Mouse (Mus musculus) limb, embryonic 13.5 days (tissue): ENCODE measurements at regions not wholly inside any gene's neighbourhood (a gene's known extent, or its start where the extent isn't known, plus 50 kb on each side); places are given as distances from the start of the nearest gene placed in this dataset.
A peak's percentile ranks its signal among the peaks of the same experiment; 100 is the strongest.

Experiments used
- ATAC-seq: fragments of 200-750 bp; cut with Nextera tagmentation; 2 replicates; pipeline ENCODE4 v1.8.0; 2017; ENCODE audit warnings: low read depth, moderate number of reproducible peaks, moderate TSS enrichment; ENCODE audit not compliant: low FRiP score
- H3K27ac ChIP-seq: fragments of 300-500 bp; sonication (generic); 2 replicates; pipeline ENCODE4 v1.5.1; 2015; ENCODE audit warnings: inconsistent platforms, mild to moderate bottlenecking, moderate library complexity
- H3K27me3 ChIP-seq: fragments of 300-500 bp; sonication (generic); 2 replicates; pipeline ENCODE4 v1.6.1; 2015; ENCODE audit warnings: mild to moderate bottlenecking, inconsistent platforms
- H3K36me3 ChIP-seq: fragments of 300-500 bp; sonication (generic); 2 replicates; pipeline ENCODE4 v1.6.1; 2015; ENCODE audit warnings: inconsistent platforms, mild to moderate bottlenecking, moderate library complexity
- H3K4me1 ChIP-seq: fragments of 300-500 bp; sonication (generic); 2 replicates; pipeline ENCODE4 v1.6.1; 2015; ENCODE audit warnings: inconsistent platforms
- H3K4me2 ChIP-seq: fragments of 300-500 bp; sonication (generic); replicated peaks from 2 replicates; pipeline ENCODE4 v1.6.1; 2015; ENCODE audit warnings: inconsistent platforms, mild to moderate bottlenecking, moderate library complexity
- H3K4me3 ChIP-seq: fragments of 300-500 bp; sonication (generic); 2 replicates; pipeline ENCODE4 v1.5.1; 2015; ENCODE audit warnings: moderate library complexity, mild to moderate bottlenecking, inconsistent platforms
- H3K9ac ChIP-seq: fragments of 300-500 bp; sonication (generic); 2 replicates; pipeline ENCODE4 v1.6.1; 2015; ENCODE audit warnings: mild to moderate bottlenecking, inconsistent platforms
- H3K9me3 ChIP-seq: fragments of 300-500 bp; sonication (generic); 2 replicates; pipeline ENCODE4 v1.6.1; 2016; ENCODE audit warnings: inconsistent platforms
- WGBS: fragments of 180-500 bp; shearing (Covaris S2); methylation state at CpG from one replicate; pipeline ENCODE4 v1.1.7; 2015; 5-methylcytosine and 5-hydroxymethylcytosine counted together

- H3K36me3 ChIP-seq: no peaks in the 10 kb centered on the region
- H3K27ac ChIP-seq: peak overlapping the region; percentile 58; the same call in 1 of the 2 replicates
- no peaks in the 10 kb centered on the region for H3K9me3 ChIP-seq
- WGBS: 43% methylated on average over 12 of the region's 12 CpGs
- H3K9ac ChIP-seq: no peak overlapping the region
- no peak overlapping the region for H3K4me3 ChIP-seq
- peaks cover 28% of the 10 kb centered on the region for H3K4me1 ChIP-seq
- no peak overlapping the region for H3K4me2 ChIP-seq
- ATAC-seq: peak; percentile 67; the same call in 1 of the 2 replicates
- H3K27me3 ChIP-seq: no peaks in the 10 kb centered on the region
Measured at GRCm38 (mm10) chr12:106955778-106956177, 532.7 kb upstream of the 3110018I06Rik start.

GRCm38 (mm10) chr12:106956266-106956665 lies 532.2 kb upstream of the 3110018I06Rik start:
- Histone ChIP-seq H3K4me1 (peaks cover 28% of the 10 kb centered on the region), H3K36me3 (no peaks in the 10 kb centered on the region), H3K4me3 (no peak overlapping the region), H3K9me3 (no peaks in the 10 kb centered on the region), H3K4me2 (no peak overlapping the region), H3K27ac (no peak overlapping the region; the same call in 1 of the 2 replicates), H3K27me3 (no peaks in the 10 kb centered on the region), H3K9ac (no peak overlapping the region)
- no peak for ATAC-seq
- WGBS: 89% methylated on average over 6 of the region's 6 CpGs

GRCm38 (mm10) chr12:106961991-106962390 lies 526.4 kb upstream of the 3110018I06Rik start:
- no peak overlapping the region for H3K4me3 ChIP-seq
- no peaks in the 10 kb centered on the region; the same call in 1 of the 2 replicates for H3K9me3 ChIP-seq
- H3K4me1 ChIP-seq: no peaks in the 10 kb centered on the region
- no peak overlapping the region for H3K4me2 ChIP-seq
- H3K27me3 ChIP-seq: no peaks in the 10 kb centered on the region
- H3K27ac ChIP-seq: no peak overlapping the region
- ATAC-seq: no peak
- 84% methylated on average over 4 of the region's 4 CpGs for WGBS
- H3K36me3 ChIP-seq: no peaks in the 10 kb centered on the region
- no peak overlapping the region for H3K9ac ChIP-seq

- no peaks in the 10 kb centered on the region for H3K4me1 ChIP-seq
- H3K4me3 ChIP-seq: no peak overlapping the region
- no peaks in the 10 kb centered on the region for H3K27me3 ChIP-seq
- no peaks in the 10 kb centered on the region; the same call in 1 of the 2 replicates for H3K9me3 ChIP-seq
- H3K27ac ChIP-seq: no peak overlapping the region
- H3K4me2 ChIP-seq: no peak overlapping the region
- no peaks in the 10 kb centered on the region for H3K36me3 ChIP-seq
- 72% methylated on average over 5 of the region's 5 CpGs for WGBS
- no peak overlapping the region for H3K9ac ChIP-seq
- ATAC-seq: no peak
Measured at GRCm38 (mm10) chr12:106963762-106964161, 524.7 kb upstream of the 3110018I06Rik start.

GRCm38 (mm10) chr12:106969873-106970272 lies 518.6 kb upstream of the 3110018I06Rik start:
- no peak overlapping the region for H3K4me2 ChIP-seq
- no peaks in the 10 kb centered on the region for H3K9me3 ChIP-seq
- H3K27ac ChIP-seq: no peak overlapping the region
- no peak for ATAC-seq
- no peaks in the 10 kb centered on the region for H3K27me3 ChIP-seq
- H3K4me1 ChIP-seq: no peaks in the 10 kb centered on the region
- H3K4me3 ChIP-seq: no peak overlapping the region
- H3K9ac ChIP-seq: no peak overlapping the region; the same call in 1 of the 2 replicates
- no peaks in the 10 kb centered on the region for H3K36me3 ChIP-seq
- 12% methylated on average over 5 of the region's 5 CpGs for WGBS

GRCm38 (mm10) chr12:106992421-106992820 lies 496.0 kb upstream of the 3110018I06Rik start:
- H3K4me2 ChIP-seq: no peak overlapping the region

GRCm38 (mm10) chr12:106993011-106993410 lies 495.4 kb upstream of the 3110018I06Rik start:
- 55% methylated on average over 4 of the region's 4 CpGs for WGBS
- H3K27me3 ChIP-seq: no peaks in the 10 kb centered on the region
- no peak overlapping the region for H3K9ac ChIP-seq
- ATAC-seq: no peak
- H3K9me3 ChIP-seq: no peaks in the 10 kb centered on the region
- H3K4me1 ChIP-seq: peaks cover 10% of the 10 kb centered on the region
- H3K27ac ChIP-seq: no peak overlapping the region
- H3K4me2 ChIP-seq: no peak overlapping the region
- no peak overlapping the region for H3K4me3 ChIP-seq
- H3K36me3 ChIP-seq: no peaks in the 10 kb centered on the region

More at GRCm38 (mm10) chr12:106992421-106992820, 496.0 kb upstream of the 3110018I06Rik start:
- ATAC-seq: no peak
- no peak overlapping the region for H3K27ac ChIP-seq
- H3K36me3 ChIP-seq: no peaks in the 10 kb centered on the region
- 81% methylated on average over 3 of the region's 3 CpGs for WGBS
- H3K9ac ChIP-seq: no peak overlapping the region
- H3K4me1 ChIP-seq: peaks cover 10% of the 10 kb centered on the region
- H3K4me3 ChIP-seq: no peak overlapping the region
- H3K9me3 ChIP-seq: no peaks in the 10 kb centered on the region
- no peaks in the 10 kb centered on the region for H3K27me3 ChIP-seq

- Histone ChIP-seq H3K9me3 (no peaks in the 10 kb centered on the region), H3K27ac (no peak overlapping the region), H3K4me2 (no peak overlapping the region), H3K4me3 (no peak overlapping the region), H3K9ac (no peak overlapping the region), H3K27me3 (peaks cover 3% of the 10 kb centered on the region; the same call in 1 of the 2 replicates), H3K36me3 (no peaks in the 10 kb centered on the region), H3K4me1 (no peaks in the 10 kb centered on the region)
- WGBS: 65% methylated on average over 20 of the region's 20 CpGs
- no peak for ATAC-seq
Measured at GRCm38 (mm10) chr12:107010995-107011786, 477.2 kb upstream of the 3110018I06Rik start.

GRCm38 (mm10) chr12:107016801-107017200 lies 471.6 kb upstream of the 3110018I06Rik start:
- 74% methylated on average over 2 of the region's 2 CpGs for WGBS
- Histone ChIP-seq H3K36me3 (no peaks in the 10 kb centered on the region), H3K4me2 (no peak overlapping the region), H3K9ac (no peak overlapping the region), H3K4me1 (no peaks in the 10 kb centered on the region), H3K9me3 (no peaks in the 10 kb centered on the region), H3K27ac (no peak overlapping the region), H3K27me3 (0 out of 2 replicates have a peak, but pooled peaks cover 3% of the 10 kb centered on the region), H3K4me3 (no peak overlapping the region)
- ATAC-seq: no peak

- Histone ChIP-seq H3K4me3 (no peak overlapping the region), H3K9me3 (no peaks in the 10 kb centered on the region), H3K4me2 (no peak overlapping the region), H3K36me3 (no peaks in the 10 kb centered on the region), H3K9ac (no peak overlapping the region), H3K4me1 (no peaks in the 10 kb centered on the region), H3K27me3 (peaks cover 14% of the 10 kb centered on the region), H3K27ac (no peak overlapping the region)
- 57% methylated on average over 1 of the region's 1 CpGs for WGBS
- ATAC-seq: no peak
Measured at GRCm38 (mm10) chr12:107021806-107022205, 466.6 kb upstream of the 3110018I06Rik start.

GRCm38 (mm10) chr12:107026821-107027220 lies 461.6 kb upstream of the 3110018I06Rik start:
- no peak overlapping the region for H3K9ac ChIP-seq
- no peaks in the 10 kb centered on the region for H3K36me3 ChIP-seq
- 36% methylated on average over 5 of the region's 5 CpGs for WGBS
- H3K4me1 ChIP-seq: peaks cover 18% of the 10 kb centered on the region
- no peaks in the 10 kb centered on the region for H3K9me3 ChIP-seq
- H3K4me3 ChIP-seq: no peak overlapping the region
- ATAC-seq: no peak
- no peak overlapping the region for H3K27ac ChIP-seq
- peaks cover 20% of the 10 kb centered on the region for H3K27me3 ChIP-seq
- H3K4me2 ChIP-seq: no peak overlapping the region

GRCm38 (mm10) chr12:107027842-107028549 lies 460.4 kb upstream of the 3110018I06Rik start:
- Histone ChIP-seq H3K4me3 (peak overlapping the region; percentile 14; the same call in 1 of the 2 replicates), H3K9me3 (no peaks in the 10 kb centered on the region), H3K36me3 (no peaks in the 10 kb centered on the region), H3K4me1 (peaks cover 18% of the 10 kb centered on the region), H3K27me3 (peaks cover 20% of the 10 kb centered on the region), H3K27ac (no peak overlapping the region), H3K4me2 (peak overlapping the region; percentile 56), H3K9ac (no peak overlapping the region)
- ATAC-seq: no peak
- 9% methylated on average over 23 of the region's 23 CpGs for WGBS
